Mouse (Mus musculus) small intestine, adult 2 months (tissue): ENCODE data around the gene Cckar.

Experiments
- CTCF ChIP-seq: fragments of 200-500 bp; IDR thresholded peaks from 2 replicates; pipeline ENCODE4 v1.5.1; 2012; ENCODE audit warnings: low read depth, mild to moderate bottlenecking, control low read depth, inconsistent platforms, low read length, moderate library complexity, mixed read lengths; ENCODE audit not compliant: insufficient replicate concordance, insufficient read length; ENCODE audit errors: extremely low read depth
- POLR2A ChIP-seq: fragments of 200-500 bp; IDR thresholded peaks from 2 replicates; pipeline ENCODE4 v1.6.1; 2012; ENCODE audit warnings: low read depth, mild to moderate bottlenecking, control low read depth, inconsistent platforms, low read length, moderate library complexity

GRCm38 (mm10) chr5:53672352-53672751, 35.2 kb downstream of the Cckar start:
- TF ChIP-seq CTCF = peak; percentile 73; the same call in 1 of the 2 replicates
- no peak for TF ChIP-seq POLR2A
